Mouse (Mus musculus): Measurements from ENCODE around the gene Hlf. TPM values are rescaled to one million over a fixed set of nuclear protein-coding genes. Genes with fewer than 3 reads are reported as not detected.

The Hlf gene
- total and polyA plus RNA-seq, 3 experiments, result 9.0 to 18.0 (median 16.4) TPM

GRCm38 (mm10) chr11:90340836-90341235 lies 49.9 kb downstream of the Hlf start:
- peak; percentile 32 for DNase-seq

GRCm38 (mm10) chr11:90334816-90335215 lies 55.9 kb downstream of the Hlf start:
- peak; percentile 31 for DNase-seq

DNA sequence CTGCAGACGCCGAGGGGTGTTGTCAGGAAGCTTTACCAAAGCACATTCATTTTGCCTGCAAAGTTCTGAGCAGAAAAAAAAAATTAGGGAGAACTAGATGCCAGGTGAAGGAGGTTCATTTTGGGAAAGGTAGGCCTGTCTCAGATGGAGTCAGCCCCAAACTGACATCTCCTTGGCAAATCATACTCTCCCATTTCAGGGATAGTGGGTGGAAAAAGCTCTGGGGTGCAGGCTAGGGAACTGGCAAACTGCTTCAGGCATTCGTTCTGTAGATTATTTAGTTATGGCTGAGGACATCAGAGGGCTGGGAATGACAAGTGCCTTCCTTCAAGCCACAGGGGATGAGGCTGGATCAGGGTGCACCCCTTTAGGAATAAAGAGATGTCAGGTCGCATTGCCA lies 58.0 kb downstream of the Hlf start:
- DNase-seq, result no peak

DNA sequence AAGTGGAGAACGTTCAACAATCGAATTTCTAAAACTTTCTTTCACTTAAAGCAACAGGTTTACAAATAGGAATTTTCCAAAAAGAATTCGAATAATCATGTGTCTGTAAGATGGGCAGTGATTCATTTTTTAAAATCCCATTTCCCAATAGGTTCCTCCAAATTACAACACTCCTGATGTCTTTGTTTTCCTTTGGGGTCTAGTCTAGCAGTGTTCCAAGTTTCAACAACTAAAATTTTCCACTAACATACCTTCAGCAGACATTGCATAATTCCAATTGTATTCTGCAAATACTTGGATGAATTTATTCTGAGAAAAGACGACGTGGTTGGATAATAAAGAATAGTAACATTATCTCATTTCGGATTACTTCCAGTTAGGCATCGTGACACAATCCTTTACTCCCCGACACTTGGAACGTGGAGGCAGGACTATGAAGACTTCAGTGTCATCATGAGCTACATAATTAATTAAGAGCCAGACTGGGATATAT lies 60.4 kb downstream of the Hlf start:
- DNase-seq, result no peak

DNA sequence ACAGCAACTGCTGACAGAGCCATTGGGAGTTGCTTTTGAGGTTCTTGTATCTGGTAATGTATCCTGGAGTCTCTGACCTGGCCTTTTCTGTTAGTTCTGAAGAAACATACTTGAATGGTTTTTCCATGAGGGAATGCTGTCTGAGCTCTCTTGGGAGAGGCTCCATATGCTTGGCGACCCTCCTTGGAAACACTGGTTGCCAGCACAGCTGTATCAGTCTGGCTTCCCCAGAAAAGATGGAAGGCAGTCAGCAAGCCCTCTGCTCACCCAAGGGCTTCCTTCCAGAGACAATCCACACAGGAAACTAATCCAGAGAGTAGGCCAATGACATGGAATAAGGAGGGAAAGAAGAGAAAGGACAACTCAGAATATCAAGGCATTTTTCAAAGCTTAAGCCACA lies 63.9 kb downstream of the Hlf start:
- DNase-seq, result no peak

DNA sequence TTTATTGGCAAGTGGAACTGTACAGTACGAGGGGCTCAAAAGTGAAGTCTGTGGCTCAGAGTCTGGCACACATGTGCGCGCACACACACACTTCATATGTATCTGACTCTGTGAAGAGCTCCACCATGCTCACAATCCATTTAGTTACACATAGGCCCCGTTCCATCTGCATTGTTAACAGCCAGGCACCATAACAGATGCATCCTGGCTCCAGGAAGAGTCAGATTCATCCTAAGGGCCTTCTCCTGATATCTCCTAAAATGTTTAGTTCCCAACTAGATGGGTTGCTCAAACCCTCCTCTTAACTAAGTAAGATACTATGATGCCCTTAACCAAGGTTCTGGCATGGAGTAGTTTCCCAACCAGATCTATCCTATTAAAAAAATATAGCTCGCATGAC lies 64.5 kb downstream of the Hlf start:
- no peak for DNase-seq

GRCm38 (mm10) chr11:90324597-90324996 lies 66.1 kb downstream of the Hlf start:
- no peak for DNase-seq

DNA sequence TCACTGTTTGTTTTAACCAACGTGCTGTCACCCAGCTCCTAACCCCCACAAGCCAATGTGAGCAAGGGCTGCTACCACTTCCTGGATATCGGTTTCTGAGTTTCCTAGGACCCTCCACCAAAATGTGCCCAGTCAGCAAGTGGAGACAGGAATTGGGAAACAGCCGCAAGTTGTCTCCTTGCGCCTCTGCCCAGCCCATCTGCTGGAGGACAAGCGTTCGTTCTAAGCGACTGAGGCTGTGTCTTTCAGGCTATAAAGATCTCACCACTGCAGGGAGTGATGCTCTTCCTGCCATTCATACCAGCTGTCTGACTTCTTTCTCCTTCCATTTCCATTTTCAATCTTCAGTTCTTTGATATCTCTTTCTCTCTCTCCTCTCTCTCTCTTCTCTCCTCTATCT lies 69.8 kb downstream of the Hlf start:
- DNase-seq, result no peak

- DNase-seq, result peak; percentile 40
Observed at GRCm38 (mm10) chr11:90317482-90317881, 73.2 kb downstream of the Hlf start.

- no peak for DNase-seq
Observed at GRCm38 (mm10) chr11:90314606-90315005, 76.1 kb downstream of the Hlf start.

DNA sequence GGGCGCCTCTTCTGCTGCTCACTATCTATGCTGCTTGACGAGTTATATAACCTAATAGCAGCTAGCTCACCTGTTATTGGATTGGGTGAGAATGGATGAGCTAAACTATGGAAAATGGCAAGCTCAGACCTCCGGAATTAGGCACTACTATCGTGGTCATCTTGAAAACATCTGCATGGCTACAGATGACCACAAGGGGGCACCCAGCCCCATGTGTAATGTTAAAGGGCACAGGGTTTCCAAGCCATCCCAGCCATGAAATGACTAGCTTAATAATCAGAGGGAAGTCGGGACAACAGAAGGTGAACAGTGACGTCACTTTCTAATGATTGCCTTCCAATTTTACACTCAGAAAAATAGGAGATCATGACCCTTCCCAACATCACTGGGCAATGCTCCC lies 83.7 kb downstream of the Hlf start:
- peak; percentile 58 for DNase-seq

DNA sequence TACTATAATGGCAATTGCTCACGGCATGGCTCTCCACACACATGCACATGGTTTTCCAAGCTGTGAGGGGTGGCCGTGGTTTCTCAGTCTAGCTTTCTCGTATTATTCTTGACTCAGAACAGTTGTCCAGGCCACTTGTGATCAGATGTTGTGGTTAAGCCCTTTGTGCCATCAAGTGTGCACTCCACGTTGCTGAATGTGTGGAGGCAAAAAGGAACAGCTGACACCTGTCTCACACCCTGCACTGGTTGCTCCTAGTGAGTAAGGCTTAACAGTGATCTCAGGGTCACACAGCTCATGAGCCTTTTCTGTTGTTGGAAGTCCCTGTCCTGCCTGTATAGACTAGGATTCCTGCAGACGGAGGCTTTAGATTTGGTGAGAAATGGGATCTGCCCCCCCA lies 84.6 kb downstream of the Hlf start:
- no peak for DNase-seq

- DNase-seq, result no peak
Observed at GRCm38 (mm10) chr11:90294622-90295021, 96.1 kb downstream of the Hlf start.

- no peak for DNase-seq
Observed at GRCm38 (mm10) chr11:90292766-90293165, 97.9 kb downstream of the Hlf start.

DNA sequence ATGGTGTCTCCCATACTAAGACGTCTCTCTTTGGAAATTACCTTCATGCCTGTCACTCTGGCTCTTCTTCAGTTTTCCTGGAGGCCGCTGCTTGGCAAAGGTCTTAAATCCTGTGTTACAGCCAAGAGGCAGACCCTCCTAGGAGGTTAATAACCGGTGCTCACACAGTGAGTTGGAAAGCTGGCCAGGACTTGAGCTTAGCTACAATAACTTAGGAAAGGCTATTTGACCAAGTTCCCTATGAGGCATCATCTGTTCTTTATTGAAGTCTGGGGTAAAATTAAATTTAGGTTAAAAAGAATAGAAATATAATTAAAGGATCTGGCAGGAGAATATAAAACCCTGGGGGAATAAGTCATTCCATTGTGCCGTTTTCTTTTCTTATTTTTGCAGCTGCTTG lies 99.5 kb downstream of the Hlf start:
- DNase-seq, result no peak

- peak; percentile 24 for DNase-seq
Observed at GRCm38 (mm10) chr11:90286550-90287154, 104.0 kb downstream of the Hlf start.

Other genes with a start within 250 kb of the Hlf start
- 1 to 10 TPM; 3.0 to 5.5 TPM for gene Gm45716, start 203.2 kb downstream of the Hlf start, total RNA-seq (2021)
- gene Gm45716, start 203.2 kb downstream of the Hlf start, polyA plus RNA-seq (2012; rRNA removed), result 1.5 and 3.7 TPM in 2 replicates
- 100 to 1,000 TPM; 110 to 147 TPM for gene Mmd, start 141.4 kb downstream of the Hlf start, total RNA-seq (2021)
- 51.7 and 122 TPM in 2 replicates for gene Mmd, start 141.4 kb downstream of the Hlf start, polyA plus RNA-seq (2012; rRNA removed)
- gene Stxbp4, start 247.2 kb upstream of the Hlf start, total RNA-seq (2021), result 10 to 100 TPM in 1 of 2 experiments, 1 to 10 TPM in 1; 8.4 to 12.0 TPM
- 1.7 and 2.0 TPM in 2 replicates for gene Stxbp4, start 247.2 kb upstream of the Hlf start, polyA plus RNA-seq (2012; rRNA removed)
- 10 to 100 TPM; 14.7 to 19.2 TPM for gene Cox11, start 247.3 kb upstream of the Hlf start, total RNA-seq (2021)
- gene Cox11, start 247.3 kb upstream of the Hlf start, polyA plus RNA-seq (2012; rRNA removed), result 23.9 and 30.4 TPM in 2 replicates